Mouse (Mus musculus): Measurements from ENCODE around the gene Ubr2. TPM values are rescaled to one million over a fixed set of nuclear protein-coding genes. Genes with fewer than 3 reads are reported as not detected.

Gene Ubr2
- total and polyA plus RNA-seq, 3 experiments = 15.3 to 353 (median 33.8) TPM

- Histone ChIP-seq H3K9me3 (replicated peaks; ENCODE audit: insufficient read depth, low read length) (no peaks in the 10 kb centered on the region), H3K4me3 (ENCODE audit: control insufficient read depth in 1 of 2, insufficient read depth in 1 of 2, low read depth in 2 of 2, low read length in 2 of 2) (no peak within 1 kb of the TSS), H3K4me1 (ENCODE audit: control insufficient read depth in 1 of 2, insufficient read depth in 2 of 2, low read length in 2 of 2) (no peaks in the 10 kb centered on the region), H3K36me3 (ENCODE audit: control insufficient read depth in 1 of 2, insufficient read depth in 2 of 2, low read length in 2 of 2) (no peaks in the 10 kb centered on the region), H3K9ac (ENCODE audit: control insufficient read depth, low read depth, low read length, poor library complexity, severe bottlenecking) (no peak within 1 kb of the TSS), H3K27me3 (ENCODE audit: control insufficient read depth in 1 of 2, insufficient read depth in 2 of 2, low read length in 2 of 2) (peaks cover 2 to 6% of the 10 kb centered on the region in 2 experiments; a peak in 3 of 4 replicates), H3K79me2 (ENCODE audit: control insufficient read depth, insufficient read depth, low read length, poor library complexity) (no peaks in the 10 kb centered on the region), H3K27ac (ENCODE audit: control insufficient read depth, low read depth, low read length) (no peak within 1 kb of the TSS)
- no peak for DNase-seq (ENCODE audit: low read depth, low spot score)
- TF ChIP-seq MXI1 (IDR thresholded peaks at IDR 0.05; ENCODE audit: low read depth, low read length) = no peak
- TF ChIP-seq NELFE (IDR thresholded peaks at IDR 0.05; ENCODE audit: low read depth, low read length) = no peak
These were observed 100.2 kb downstream of the Ubr2 start, which contains the start of gene Prph2 for GRCm38 (mm10) chr17:46910186-46910585. TSS of gene Prph2 (plus strand) at chr17:46910459.

DNA sequence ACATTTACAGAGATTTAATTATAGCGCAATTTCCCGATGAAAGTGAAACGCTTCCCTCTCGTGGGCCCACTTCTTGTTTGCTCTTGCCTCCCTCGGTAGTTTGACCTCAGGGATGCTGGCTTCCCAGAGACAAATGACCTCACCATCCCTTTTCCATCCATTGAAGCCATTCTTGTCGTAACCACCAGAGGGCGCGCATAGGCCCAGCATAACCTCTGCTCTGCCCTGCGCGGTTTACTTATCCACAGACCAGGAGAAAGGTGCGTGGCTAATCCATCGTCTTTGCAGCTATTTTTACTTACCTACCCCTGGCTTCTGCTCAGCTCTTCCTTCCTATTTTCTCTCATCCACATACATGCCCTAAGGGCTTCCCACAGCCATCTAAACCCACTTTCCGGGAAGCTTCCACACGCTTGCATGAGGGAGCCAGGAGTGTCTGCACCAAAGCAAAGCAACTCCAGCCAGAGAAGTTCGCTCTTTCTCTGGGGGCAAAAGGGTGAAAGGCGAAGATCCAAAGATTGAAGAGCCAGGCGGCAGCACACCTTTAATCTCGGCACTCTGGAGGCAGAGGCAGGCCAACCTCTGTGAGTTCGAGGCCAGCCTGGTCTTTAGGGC is 106.4 kb downstream of the Ubr2 start:
- no peak overlapping the region for H3K27ac ChIP-seq (ENCODE audit: control insufficient read depth, low read depth, low read length)
- H3K9ac ChIP-seq (ENCODE audit: control insufficient read depth, low read depth, low read length, poor library complexity, severe bottlenecking) = no peak overlapping the region
- TF ChIP-seq MEF2A (IDR thresholded peaks at IDR 0.05; ENCODE audit: extremely low read depth, insufficient replicate concordance, low read depth, low read length, poor library complexity, severe bottlenecking) (no peak), TAL1 (IDR thresholded peaks at IDR 0.05; ENCODE audit: low read length) (no peak), MXI1 (IDR thresholded peaks at IDR 0.05; ENCODE audit: low read depth, low read length) (no peak), MAZ (IDR thresholded peaks at IDR 0.05; ENCODE audit: low read depth, low read length) (no peak), CHD2 (IDR thresholded peaks at IDR 0.05; ENCODE audit: low read length) (no peak), SMC3 (IDR thresholded peaks at IDR 0.05; ENCODE audit: low read depth, low read length) (peak; percentile 93), NELFE (IDR thresholded peaks at IDR 0.05; ENCODE audit: low read depth, low read length) (no peak), BHLHE40 (IDR thresholded peaks at IDR 0.05; ENCODE audit: borderline replicate concordance, low read depth, low read length) (no peak), CTCF (IDR thresholded peaks at IDR 0.05 in 2 of 3, conservative IDR thresholded peaks at IDR 0.05 in 1 of 3; ENCODE audit: control insufficient read depth in 1 of 3, insufficient read depth in 1 of 3, low read depth in 2 of 3, low read length in 3 of 3, poor library complexity in 1 of 3, severe bottlenecking in 1 of 3) (peak; percentile 90 to 95 (median 94)), POLR2AphosphoS2 (IDR thresholded peaks at IDR 0.05; ENCODE audit: low read length) (no peak), ZC3H11A (IDR thresholded peaks at IDR 0.05; ENCODE audit: low read depth, low read length) (peak; percentile 74), MYC (IDR thresholded peaks at IDR 0.05; ENCODE audit: low read depth, low read length) (peak; percentile 55; the same call in 1 of the 2 replicates), GATA1 (IDR thresholded peaks at IDR 0.05; ENCODE audit: low read depth, low read length) (no peak), NRF1 (IDR thresholded peaks at IDR 0.05; ENCODE audit: insufficient read depth, low read depth, low read length, poor library complexity, severe bottlenecking) (0 out of 2 replicates have a peak, but pooled peaks have one; percentile 39), RAD21 (IDR thresholded peaks at IDR 0.05; ENCODE audit: low read depth, low read length) (peak; percentile 73)

More for the DNA sequence above, 106.4 kb downstream of the Ubr2 start:
- no peaks in the 10 kb centered on the region for H3K36me3 ChIP-seq (ENCODE audit: control insufficient read depth in 1 of 2, insufficient read depth in 2 of 2, low read length in 2 of 2)
- peak; percentile 81 for DNase-seq (ENCODE audit: low read depth, low spot score)
- H3K9me3 ChIP-seq (replicated peaks; ENCODE audit: insufficient read depth, low read length) = no peaks in the 10 kb centered on the region
- H3K79me2 ChIP-seq (ENCODE audit: control insufficient read depth, insufficient read depth, low read length, poor library complexity) = no peaks in the 10 kb centered on the region
- peaks cover 0 to 3% of the 10 kb centered on the region in 2 experiments; a peak in 1 of 4 replicates for H3K4me1 ChIP-seq (ENCODE audit: control insufficient read depth in 1 of 2, insufficient read depth in 2 of 2, low read length in 2 of 2)
- no peak overlapping the region for H3K4me3 ChIP-seq (ENCODE audit: control insufficient read depth in 1 of 2, insufficient read depth in 1 of 2, low read depth in 2 of 2, low read length in 2 of 2)
- H3K27me3 ChIP-seq (ENCODE audit: control insufficient read depth in 1 of 2, insufficient read depth in 2 of 2, low read length in 2 of 2) = no peaks in the 10 kb centered on the region

All from MEL (cell line).